Comparison of ENCODE assay signal across 11 mouse cellular contexts in the genomic region with DNA sequence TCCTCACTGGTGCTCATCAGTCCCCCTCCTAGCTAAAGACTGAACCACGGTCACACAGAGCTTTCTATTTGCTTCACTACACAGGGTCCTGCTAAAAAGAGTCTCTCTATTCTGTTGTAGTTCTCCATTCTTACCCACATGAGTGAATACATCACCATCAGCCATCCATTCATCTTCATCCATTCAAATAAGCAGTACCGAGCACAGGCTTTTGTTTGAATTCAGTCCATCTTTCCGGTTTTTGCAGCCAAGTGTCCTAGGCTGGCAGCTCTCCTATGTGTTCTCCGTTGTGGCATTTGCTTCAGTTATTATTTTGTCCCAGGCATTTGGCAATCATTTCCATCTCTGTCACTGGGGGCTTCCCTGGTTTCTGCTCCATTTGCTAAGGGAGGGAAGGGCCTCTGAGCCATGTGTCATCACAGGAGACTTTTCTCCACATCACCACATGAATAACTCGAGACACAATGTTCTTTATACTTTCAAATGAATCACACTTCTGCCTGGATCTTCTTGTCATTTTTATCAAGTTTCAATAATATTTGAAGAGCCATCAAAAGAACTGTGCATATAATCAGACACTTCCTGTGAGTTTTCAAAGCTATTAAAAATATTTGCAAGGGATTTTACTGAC.
A peak's percentile ranks its signal among the peaks of the same experiment; 100 is the strongest.
DNase-seq lines count a peak whose midpoint lies in the region; ATAC-seq lines count a peak whose summit lies in the region.
"Had no signal": no experiment of that assay in that cellular context is flagged by ENCODE, and none has a peak within 500 bp of the region (broad histone marks: within the 10 kb centered on the region; RNA-seq: fewer than 3 reads in every experiment).

No protein-coding gene starts in this region.

- no peak overlapping the region for H3K4me2 ChIP-seq in midbrain, embryonic 14.5 days (ENCODE audit: low read length)
- H3K4me2 ChIP-seq: heart, embryonic 13.5 days; limb, embryonic 13.5 days had no signal

- no peak for ATAC-seq in midbrain, embryonic 14.5 days (ENCODE audit: low FRiP score, low TSS enrichment)

- H3K9ac ChIP-seq in midbrain, embryonic 14.5 days (replicated peaks; ENCODE audit: low read length), result no peak overlapping the region
- H3K9ac ChIP-seq: heart, embryonic 13.5 days; limb, embryonic 13.5 days had no signal

- peak overlapping the region; percentile 40; the same call in 1 of the 2 replicates for H3K27ac ChIP-seq in hindbrain, embryonic 10.5 days
- no peak overlapping the region for H3K27ac ChIP-seq in midbrain, embryonic 14.5 days (replicated peaks; ENCODE audit: low read depth, low read length)
- H3K27ac ChIP-seq: heart, embryonic 13.5 days; kidney, postnatal 0 days; limb, embryonic 13.5 days had no signal

- no peaks in the 10 kb centered on the region for H3K36me3 ChIP-seq in hindbrain, embryonic 10.5 days
- no peaks in the 10 kb centered on the region for H3K36me3 ChIP-seq in midbrain, embryonic 14.5 days (ENCODE audit: control insufficient read depth, insufficient read depth, low read length)
- H3K36me3 ChIP-seq: heart, embryonic 13.5 days; limb, embryonic 13.5 days had no signal

- no peaks in the 10 kb centered on the region for H3K27me3 ChIP-seq in hindbrain, embryonic 10.5 days (ENCODE audit: insufficient read depth, poor library complexity, severe bottlenecking)
- no peaks in the 10 kb centered on the region for H3K27me3 ChIP-seq in midbrain, embryonic 14.5 days (ENCODE audit: control insufficient read depth, insufficient read depth, low read length)
- H3K27me3 ChIP-seq: heart, embryonic 13.5 days; limb, embryonic 13.5 days had no signal

- WGBS in hindbrain, embryonic 10.5 days, result 37% methylated on average over 5 of the region's 5 CpGs
- 14% methylated on average over 5 of the region's 5 CpGs for WGBS in midbrain, embryonic 14.5 days

- peaks cover 11% of the 10 kb centered on the region; the same call in 1 of the 2 replicates for H3K4me1 ChIP-seq in hindbrain, embryonic 10.5 days (replicated peaks)
- H3K4me1 ChIP-seq in midbrain, embryonic 14.5 days (ENCODE audit: control insufficient read depth, insufficient read depth, low read length), result 0 out of 2 replicates have a peak, but pooled peaks cover 4% of the 10 kb centered on the region
- H3K4me1 ChIP-seq: heart, embryonic 13.5 days; limb, embryonic 13.5 days had no signal

- H3K4me3 ChIP-seq in hindbrain, embryonic 10.5 days, result no peak overlapping the region
- H3K4me3 ChIP-seq in midbrain, embryonic 14.5 days (replicated peaks; ENCODE audit: low read depth, low read length), result no peak overlapping the region
- H3K4me3 ChIP-seq: heart, embryonic 13.5 days; limb, embryonic 13.5 days had no signal

- DNase-seq in brain, adult 2 months (ENCODE audit: low read depth, low spot score), result peak; percentile 20
- peak; percentile 42 for DNase-seq in embryo, embryonic 10.5 days (ENCODE audit: low spot score)
- DNase-seq in hindbrain, embryonic 10.5 days (ENCODE audit: low spot score), result peak; percentile 12
- peak; percentile 12 for DNase-seq in midbrain, embryonic 14.5 days
- no peak for DNase-seq in kidney, postnatal 25 days
- no peak for DNase-seq in MN1 (ENCODE audit: low spot score)
- DNase-seq in right cerebral cortex, postnatal 4 days, result no peak
- DNase-seq: adrenal gland, postnatal 10 days had no signal

- no peaks in the 10 kb centered on the region for H3K9me3 ChIP-seq in hindbrain, embryonic 10.5 days
- H3K9me3 ChIP-seq in midbrain, embryonic 14.5 days (ENCODE audit: control insufficient read depth, low read length), result no peaks in the 10 kb centered on the region
- H3K9me3 ChIP-seq: heart, embryonic 13.5 days; limb, embryonic 13.5 days had no signal

Comparison
In these comparisons a context has a peak if more than half of its experiments do, and no peak if none do; other contexts are left out.
1. DNase-seq: peak in brain, adult 2 months (single experiment), embryo, embryonic 10.5 days (single experiment), hindbrain, embryonic 10.5 days (single experiment) and midbrain, embryonic 14.5 days (single experiment); none in kidney, postnatal 25 days (0 of 2), MN1 (single experiment) and right cerebral cortex, postnatal 4 days (single experiment).